Mouse (Mus musculus) thymus, postnatal 4 days (tissue): ENCODE data around the gene Hdac8.

Source experiments
- DNase-seq: peaks from one replicate; pipeline ENCODE4 v3.0.0; 2021

Gene Hdac8

GRCm38 (mm10) chrX:102504644-102505481 is at the start of gene Hdac8:
Gene Hdac8, minus strand, starts transcription at chrX:102505359.
- peak; percentile 54 for DNase-seq

DNA sequence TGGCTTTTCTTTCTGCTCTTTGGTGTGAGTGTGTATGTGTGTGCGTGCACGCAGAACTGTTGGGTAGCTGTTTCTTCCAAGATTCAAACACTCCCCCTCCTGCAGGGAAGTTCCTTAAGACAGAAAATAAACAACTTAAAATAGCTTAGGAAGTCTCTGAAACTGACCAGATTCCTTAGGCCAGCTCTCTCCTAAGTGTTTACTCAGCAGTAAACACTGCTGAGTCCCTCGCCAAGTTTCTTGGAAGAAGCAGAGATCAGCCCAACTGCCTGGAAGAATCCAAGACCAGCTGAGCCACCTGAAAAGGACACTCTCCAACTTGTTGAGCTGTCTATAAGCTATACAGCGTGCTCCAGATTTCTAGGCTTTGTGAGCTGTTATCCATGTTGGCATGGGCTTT is 4.0 kb upstream of the Hdac8 start:
- DNase-seq: no peak

GRCm38 (mm10) chrX:102504179-102504578 is 980 bp downstream of the Hdac8 start:
- no peak for DNase-seq

DNA sequence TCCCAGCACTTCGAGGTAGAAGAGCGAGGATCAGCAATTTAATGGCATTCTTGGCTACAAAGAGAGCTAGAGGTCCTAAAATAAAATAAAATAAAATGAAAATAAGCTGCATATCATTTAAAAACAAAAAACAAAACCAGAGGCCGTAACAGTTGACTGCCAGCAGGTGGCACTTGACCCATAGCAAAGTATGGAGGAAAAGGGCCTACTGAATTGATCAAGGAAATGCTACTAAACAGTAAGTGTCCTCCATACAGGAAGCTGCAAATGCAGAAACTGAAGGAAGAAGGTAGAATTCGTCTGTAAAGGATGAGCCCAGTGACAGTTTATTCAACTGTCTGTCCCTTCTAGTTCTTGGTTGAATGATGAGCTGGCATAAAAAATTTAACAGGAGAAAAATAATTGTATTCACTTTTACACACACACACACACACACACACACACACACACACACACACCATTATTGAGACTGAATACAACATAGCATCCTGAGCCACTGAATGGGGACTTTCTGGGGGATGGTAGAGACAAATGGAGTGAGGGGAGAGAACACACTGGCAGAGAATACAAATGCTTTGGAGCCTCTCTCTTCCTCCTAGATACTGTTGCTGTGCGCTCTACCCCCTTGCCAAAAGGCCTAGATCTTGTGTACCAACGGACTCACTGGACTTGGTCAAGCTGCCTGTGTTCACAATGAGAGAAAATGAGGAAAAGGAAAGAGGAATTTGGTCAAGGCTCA is 11.0 kb downstream of the Hdac8 start:
- peak; percentile 45 for DNase-seq

GRCm38 (mm10) chrX:102485575-102485974 is 19.6 kb downstream of the Hdac8 start:
- DNase-seq: no peak

GRCm38 (mm10) chrX:102479665-102480064 is 25.5 kb downstream of the Hdac8 start:
- DNase-seq: no peak

DNA sequence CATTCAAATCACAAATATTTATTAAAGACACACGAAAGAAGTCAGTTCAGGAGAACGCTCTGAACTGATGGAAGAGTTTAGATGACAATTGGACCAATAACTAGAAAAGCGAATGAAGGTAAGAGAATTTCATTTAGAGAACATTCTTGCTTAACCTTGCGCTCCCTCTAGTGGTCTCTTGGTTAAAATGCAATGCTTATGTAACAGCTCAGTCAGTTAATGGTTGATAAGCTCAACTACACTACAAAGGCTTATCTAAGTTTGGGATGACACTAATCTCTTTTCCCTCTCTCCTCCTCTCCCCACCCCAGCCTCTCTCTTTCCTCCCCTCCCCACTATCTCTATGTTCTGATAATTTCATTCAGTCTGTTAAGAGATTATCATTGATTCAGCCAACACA is 26.2 kb downstream of the Hdac8 start:
- no peak for DNase-seq

GRCm38 (mm10) chrX:102478481-102478880 is 26.7 kb downstream of the Hdac8 start:
- no peak for DNase-seq

GRCm38 (mm10) chrX:102476784-102477183 is 28.4 kb downstream of the Hdac8 start:
- DNase-seq: peak; percentile 77

DNA sequence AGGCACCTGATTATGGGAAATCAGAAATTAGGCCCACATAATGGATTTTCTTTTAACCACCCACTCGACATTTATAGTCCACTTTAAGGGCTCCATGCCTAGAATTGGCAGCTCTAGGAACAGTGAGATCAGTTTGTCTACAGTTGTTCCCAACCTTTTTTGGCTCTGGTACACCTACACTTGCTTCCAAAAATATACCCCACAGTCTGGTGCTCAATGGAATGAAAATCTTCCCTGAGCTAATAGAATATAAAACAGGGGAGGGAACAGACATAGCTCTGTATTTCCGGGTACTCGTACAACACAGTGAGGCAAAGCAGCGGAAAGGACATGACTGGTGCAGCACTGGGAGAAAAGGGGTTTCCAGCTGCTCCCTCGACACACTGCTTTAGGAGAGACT is 29.6 kb downstream of the Hdac8 start:
- DNase-seq: no peak

GRCm38 (mm10) chrX:102418343-102419127 is 86.6 kb downstream of the Hdac8 start:
- no peak for DNase-seq

DNA sequence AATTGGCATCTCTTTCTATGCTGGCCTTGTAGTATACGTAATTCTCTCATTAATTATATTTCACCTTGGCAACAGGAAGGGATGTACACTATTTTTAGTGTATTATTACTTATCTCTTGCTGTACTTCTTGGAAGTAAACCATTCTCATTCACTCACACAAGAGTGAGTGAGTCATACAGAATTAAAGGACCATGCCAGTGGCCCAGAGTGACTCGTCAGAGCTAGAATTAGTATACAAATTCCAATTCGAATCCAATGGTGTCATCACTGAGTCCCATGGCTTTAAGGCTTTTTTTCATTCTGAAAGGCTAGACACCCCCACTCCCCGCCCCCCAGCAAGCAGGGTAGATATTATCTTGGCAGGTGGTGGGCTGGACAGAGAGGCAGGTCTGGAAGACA is 88.2 kb downstream of the Hdac8 start:
- no peak for DNase-seq

GRCm38 (mm10) chrX:102416386-102416785 is 88.8 kb downstream of the Hdac8 start:
- no peak for DNase-seq

DNA sequence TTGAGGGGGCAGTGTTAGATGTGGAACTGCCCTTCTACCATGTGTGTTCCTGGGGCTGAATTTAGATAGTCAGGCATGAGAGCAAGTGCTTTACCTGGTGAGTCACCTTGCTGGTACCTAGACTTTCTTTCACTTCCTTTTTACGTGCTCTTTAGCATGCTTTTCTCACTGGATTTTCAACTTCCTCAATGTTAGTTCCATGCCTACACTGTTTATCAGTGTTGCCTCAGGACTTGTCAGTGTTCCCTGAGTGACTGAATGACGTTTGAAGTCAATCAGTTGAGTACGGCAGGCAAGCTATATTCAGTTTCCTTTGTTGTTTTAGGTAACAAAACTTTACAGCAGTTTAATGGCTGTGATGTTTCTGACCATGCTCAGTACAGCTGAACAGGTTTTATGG is 120.4 kb downstream of the Hdac8 start:
- no peak for DNase-seq

DNA sequence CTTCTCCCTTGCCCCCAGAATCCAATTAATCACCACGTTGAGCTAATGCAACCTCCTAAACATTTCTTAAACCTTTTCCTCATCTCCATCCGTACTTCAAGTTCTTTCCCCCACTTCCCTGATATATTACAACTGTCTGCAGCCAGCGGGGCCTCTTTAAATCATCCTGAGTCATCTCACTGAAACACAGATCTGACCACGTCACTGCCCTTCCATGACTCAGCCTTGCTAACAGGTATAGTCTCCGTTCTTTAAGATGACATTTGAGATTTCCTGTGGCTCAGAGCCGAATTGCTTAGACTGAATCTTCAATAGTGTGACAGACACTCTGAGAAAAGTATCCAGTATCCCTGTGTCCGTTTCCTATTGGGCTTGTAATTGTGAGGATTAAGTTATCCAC is 122.0 kb downstream of the Hdac8 start:
- no peak for DNase-seq

DNA sequence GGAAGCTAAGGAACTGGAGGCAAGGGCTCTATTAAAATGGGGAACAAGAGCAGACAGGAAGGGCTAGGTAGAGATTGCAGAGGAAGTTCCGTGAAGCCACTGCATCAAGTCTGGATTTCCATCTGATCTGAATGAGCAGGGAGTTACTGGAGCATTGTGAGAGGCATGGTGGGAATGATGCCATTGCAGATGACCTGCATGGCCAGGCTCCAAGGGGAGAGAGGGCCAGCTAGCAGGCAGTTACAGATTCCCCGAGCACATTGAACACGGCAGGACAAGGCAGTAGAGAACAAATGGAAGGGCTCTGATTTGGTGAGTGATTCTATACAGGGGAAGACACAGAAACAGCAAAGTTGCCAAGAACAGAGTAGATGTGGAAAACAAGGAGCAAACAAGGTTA is 138.6 kb downstream of the Hdac8 start:
- DNase-seq: no peak

GRCm38 (mm10) chrX:102362244-102362643 is 142.9 kb downstream of the Hdac8 start:
- DNase-seq: no peak

- no peak for DNase-seq
Measured at GRCm38 (mm10) chrX:102353412-102353811, 151.7 kb downstream of the Hdac8 start.

DNA sequence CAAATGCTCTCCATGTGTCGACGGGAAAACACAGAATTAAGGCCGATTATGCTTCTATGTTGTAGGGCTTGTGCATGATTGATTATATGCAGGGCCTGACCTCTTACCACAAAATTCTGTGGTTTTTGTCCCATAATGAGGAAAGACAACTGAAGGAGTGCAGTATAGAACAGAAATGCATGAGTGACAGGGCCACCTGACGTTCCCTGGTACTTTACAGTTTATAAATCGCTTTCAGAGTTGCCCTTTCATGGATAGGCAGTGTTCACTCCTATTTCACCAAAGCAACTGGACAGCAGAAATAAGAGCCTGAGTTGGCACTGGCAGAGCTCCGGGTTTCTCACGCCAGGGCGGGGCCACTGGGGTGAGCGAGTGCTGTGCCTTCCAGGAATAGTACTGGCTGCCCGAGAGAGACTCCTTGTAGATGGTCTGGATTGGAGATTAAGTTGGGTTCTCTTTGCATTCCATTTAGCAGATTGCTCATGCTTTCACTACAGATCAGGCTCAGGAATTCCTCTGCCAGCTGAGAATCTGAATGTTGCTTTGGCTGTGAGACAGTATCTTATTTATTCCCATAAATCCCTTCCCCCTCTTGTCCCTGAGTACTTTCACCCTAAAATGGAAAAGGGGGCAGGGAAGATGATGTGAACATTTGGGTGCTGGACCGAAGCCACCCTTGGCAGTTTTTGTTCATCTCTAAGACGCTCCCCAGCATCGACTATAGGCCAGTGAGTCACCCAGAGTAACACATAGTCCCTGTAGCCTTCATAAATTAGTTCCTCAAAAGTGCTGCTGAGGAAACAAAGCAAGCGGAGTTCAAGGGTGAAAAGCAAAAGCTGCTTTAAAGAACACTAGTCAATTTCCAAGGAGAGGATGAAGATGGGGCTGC is 155.1 kb downstream of the Hdac8 start:
- DNase-seq: no peak

GRCm38 (mm10) chrX:102348886-102349486 is 156.2 kb downstream of the Hdac8 start:
- DNase-seq: no peak

GRCm38 (mm10) chrX:102341688-102342087 is 163.5 kb downstream of the Hdac8 start:
- no peak for DNase-seq
